Mouse (Mus musculus) heart, embryonic 13.5 days (tissue): Measurements from ENCODE around the gene Ndufv3. TPM values are rescaled to one million over a fixed set of nuclear protein-coding genes. Genes with fewer than 3 reads are reported as not detected.
A peak's percentile ranks its signal among the peaks of the same experiment; 100 is the strongest.

ENCODE experiments used
- ATAC-seq: fragments of 200-750 bp; cut with Nextera tagmentation; 2 replicates; pipeline ENCODE4 v1.8.0; 2017; ENCODE audit warnings: moderate TSS enrichment; ENCODE audit not compliant: insufficient number of reproducible peaks, low FRiP score, low TSS enrichment; ENCODE audit errors: extremely low read depth
- H3K27ac ChIP-seq: fragments of 300-500 bp; sonication (generic); replicated peaks from 2 replicates; pipeline ENCODE4 v1.5.1; 2015; ENCODE audit warnings: moderate library complexity, mild to moderate bottlenecking, inconsistent platforms
- H3K27me3 ChIP-seq: fragments of 300-500 bp; sonication (generic); replicated peaks from 2 replicates; pipeline ENCODE4 v1.6.1; 2015; ENCODE audit warnings: mild to moderate bottlenecking, inconsistent platforms
- H3K36me3 ChIP-seq: fragments of 300-500 bp; sonication (generic); 2 replicates; pipeline ENCODE4 v1.6.1; 2015; ENCODE audit warnings: mild to moderate bottlenecking, inconsistent platforms
- H3K4me1 ChIP-seq: fragments of 300-500 bp; sonication (generic); 2 replicates; pipeline ENCODE4 v1.6.1; 2015; ENCODE audit warnings: inconsistent platforms
- H3K4me2 ChIP-seq: fragments of 300-500 bp; sonication (generic); 2 replicates; pipeline ENCODE4 v1.6.1; 2015; ENCODE audit warnings: inconsistent platforms, mild to moderate bottlenecking, moderate library complexity
- H3K4me3 ChIP-seq: fragments of 300-500 bp; sonication (generic); 2 replicates; pipeline ENCODE4 v1.5.1; 2015; ENCODE audit warnings: moderate library complexity, mild to moderate bottlenecking, inconsistent platforms
- H3K9ac ChIP-seq: fragments of 300-500 bp; sonication (generic); 2 replicates; pipeline ENCODE4 v1.6.1; 2015; ENCODE audit warnings: inconsistent platforms, mild to moderate bottlenecking, moderate library complexity
- H3K9me3 ChIP-seq: fragments of 300-500 bp; sonication (generic); 2 replicates; pipeline ENCODE4 v1.6.1; 2016; ENCODE audit warnings: inconsistent platforms
- WGBS: fragments of 180-500 bp; shearing (Covaris S2); methylation state at CpG from one replicate; pipeline ENCODE4 v1.1.7; 2015; ENCODE audit warnings: mixed read lengths; 5-methylcytosine and 5-hydroxymethylcytosine counted together
- polyA plus RNA-seq: library from polyadenylated mRNA; unstranded; fragments of >200 nt; fragmentation: Nextera tagmentation; extraction: Ambion mirVana; gene quantifications from 2 replicates; pipeline ENCODE4 v1.2.1, GENCODE M21; 2015

Gene Ndufv3
- 523 and 604 TPM in 2 replicates for polyA plus RNA-seq

DNA sequence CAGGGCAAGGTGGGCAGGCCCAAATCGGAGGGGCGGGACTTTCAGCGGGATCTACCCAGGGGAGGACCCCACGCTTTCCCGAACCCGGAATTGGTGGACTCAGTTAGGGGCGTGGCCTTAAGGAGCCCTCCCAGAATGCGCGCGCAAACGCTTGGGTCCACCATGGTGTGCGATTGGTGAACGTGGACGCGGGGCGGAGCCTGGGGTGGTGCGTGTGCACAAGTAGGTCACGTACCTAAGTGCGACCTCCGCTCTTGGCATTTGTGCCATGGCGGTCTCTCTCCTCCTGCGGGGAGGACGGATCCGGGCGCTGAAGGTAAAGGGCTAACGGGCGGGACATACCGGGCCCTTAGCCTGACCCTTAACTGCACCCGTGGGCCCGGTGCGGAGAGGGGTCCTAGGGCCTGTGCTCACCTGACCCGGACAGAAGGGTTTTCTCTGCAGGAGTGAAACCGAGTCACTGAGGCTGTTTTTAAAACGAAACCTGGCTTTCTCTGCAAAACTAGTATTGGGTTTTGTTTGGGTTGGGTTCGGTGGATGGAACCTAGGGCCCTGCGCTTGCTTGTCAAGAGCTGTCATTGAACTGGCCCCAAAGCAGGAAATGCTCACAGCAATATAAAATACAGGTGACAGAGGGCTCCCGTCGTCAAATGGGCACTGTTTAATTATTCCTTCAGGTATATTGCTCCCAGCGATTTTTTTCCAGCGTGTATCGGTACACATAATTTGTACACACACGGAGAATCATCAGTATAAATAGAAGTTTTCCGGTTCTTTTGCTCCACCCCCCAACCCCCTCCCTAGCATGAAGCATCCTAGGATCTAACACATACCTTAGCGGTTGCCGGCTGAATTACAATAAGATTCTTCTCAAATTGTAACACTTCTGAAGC is at the start of gene Ndufv3, which contains the start of gene Wdr4:
Ndufv3 (plus strand) TSS at position 170 of the 893 bp plus-strand sequence.
Wdr4 (minus strand) TSS at position 35 of the 893 bp plus-strand sequence.
- peaks cover 34% of the 10 kb centered on the region for H3K4me1 ChIP-seq
- peak within 1 kb of the TSS; percentile 89 for H3K4me3 ChIP-seq
- peaks cover 36% of the 10 kb centered on the region for H3K36me3 ChIP-seq
- ATAC-seq = peak; percentile 98
- H3K9me3 ChIP-seq = no peaks in the 10 kb centered on the region
- H3K4me2 ChIP-seq = peak within 1 kb of the TSS; percentile 76
- H3K9ac ChIP-seq = peak within 1 kb of the TSS; percentile 94
- H3K27me3 ChIP-seq = no peaks in the 10 kb centered on the region
- H3K27ac ChIP-seq = peak within 1 kb of the TSS; percentile 88
- WGBS = under 1% methylated on average over 45 of the region's 45 CpGs

DNA sequence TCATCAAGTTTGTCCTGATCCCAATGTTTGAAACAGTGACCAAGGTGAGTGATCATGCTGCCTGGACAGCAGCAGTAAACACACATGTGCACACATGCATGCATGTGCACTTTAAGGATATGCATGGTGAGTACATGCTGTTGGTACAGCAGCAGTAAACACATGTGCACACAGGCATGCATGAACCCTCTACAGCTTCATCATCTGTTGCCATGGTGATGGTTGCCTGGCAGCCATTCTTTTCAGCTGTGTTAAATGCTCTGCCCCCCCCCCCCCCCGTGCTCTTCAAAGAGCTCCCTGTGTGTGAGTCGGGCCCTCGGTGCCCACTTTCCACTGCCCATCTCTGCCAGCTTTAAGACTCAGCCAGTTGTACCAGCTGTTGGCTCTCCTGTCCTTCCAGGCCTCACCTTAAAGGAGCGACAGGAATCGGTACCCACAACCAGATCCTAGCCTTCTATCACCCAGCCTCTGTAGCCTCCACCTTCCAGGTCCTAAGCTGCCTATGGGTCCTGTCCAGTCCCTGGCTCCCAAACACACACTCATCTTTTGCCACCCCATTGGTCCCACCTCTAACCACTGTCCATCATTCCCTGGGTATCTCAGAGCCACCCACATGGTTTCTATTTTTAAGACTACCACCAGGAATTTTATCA is 49.0 kb upstream of the Ndufv3 start:
- no peak overlapping the region for H3K4me3 ChIP-seq
- no peaks in the 10 kb centered on the region for H3K27me3 ChIP-seq
- H3K36me3 ChIP-seq = peaks cover 20% of the 10 kb centered on the region
- H3K4me1 ChIP-seq = no peaks in the 10 kb centered on the region
- no peak overlapping the region for H3K27ac ChIP-seq
- H3K9ac ChIP-seq = no peak overlapping the region
- no peaks in the 10 kb centered on the region for H3K9me3 ChIP-seq
- H3K4me2 ChIP-seq = no peak overlapping the region
- ATAC-seq = no peak
- 92% methylated on average over 5 of the region's 5 CpGs for WGBS

DNA sequence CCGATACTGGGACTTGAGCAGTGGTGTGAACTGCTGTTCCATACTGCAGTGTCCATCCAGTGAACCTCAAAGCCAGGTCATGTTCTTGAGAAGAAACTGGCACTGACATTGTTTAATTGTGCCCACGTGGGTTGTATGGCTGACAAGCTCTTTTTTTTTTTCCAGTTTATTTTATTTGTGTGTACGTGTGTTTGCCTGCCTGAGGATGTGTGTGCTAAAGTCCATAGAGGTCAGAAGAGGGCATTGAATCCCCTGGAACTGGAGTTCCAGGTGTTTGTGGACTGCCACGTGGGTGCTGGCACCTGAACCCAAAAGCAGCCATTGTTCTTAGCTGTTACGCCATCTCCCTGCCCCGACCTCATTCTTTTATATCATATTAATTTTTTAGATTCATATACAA is 45.5 kb upstream of the Ndufv3 start:
- H3K36me3 ChIP-seq = 0 out of 2 replicates have a peak, but pooled peaks cover 6% of the 10 kb centered on the region
- no peak overlapping the region for H3K4me2 ChIP-seq
- H3K9me3 ChIP-seq = no peaks in the 10 kb centered on the region
- H3K4me3 ChIP-seq = no peak overlapping the region
- H3K4me1 ChIP-seq = no peaks in the 10 kb centered on the region
- H3K27me3 ChIP-seq = no peaks in the 10 kb centered on the region
- no peak for ATAC-seq
- no peak overlapping the region for H3K9ac ChIP-seq
- no peak overlapping the region for H3K27ac ChIP-seq
- 66% methylated on average over 6 of the region's 6 CpGs for WGBS

DNA sequence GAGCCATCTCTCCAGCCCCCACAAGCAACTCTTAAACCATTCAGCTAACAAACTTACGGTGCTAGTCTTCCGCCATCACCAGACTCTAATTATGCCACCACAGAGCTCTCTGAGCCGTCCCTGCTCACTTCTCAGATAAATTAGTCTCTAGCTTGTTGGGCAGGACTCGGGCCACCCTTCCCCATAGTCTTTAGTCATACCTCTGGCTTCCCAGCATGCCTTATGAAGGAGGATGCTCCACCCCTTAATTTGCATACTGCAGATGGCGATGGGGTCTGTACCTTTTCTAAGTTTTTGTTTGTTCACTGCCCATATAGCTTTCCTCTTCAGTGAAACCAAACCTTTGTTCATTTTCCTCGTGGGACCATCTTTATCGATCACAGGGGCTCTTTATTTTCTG is 41.3 kb upstream of the Ndufv3 start:
- WGBS = 77% methylated on average over 7 of the region's 7 CpGs
- no peak overlapping the region for H3K9ac ChIP-seq
- no peak for ATAC-seq

DNA sequence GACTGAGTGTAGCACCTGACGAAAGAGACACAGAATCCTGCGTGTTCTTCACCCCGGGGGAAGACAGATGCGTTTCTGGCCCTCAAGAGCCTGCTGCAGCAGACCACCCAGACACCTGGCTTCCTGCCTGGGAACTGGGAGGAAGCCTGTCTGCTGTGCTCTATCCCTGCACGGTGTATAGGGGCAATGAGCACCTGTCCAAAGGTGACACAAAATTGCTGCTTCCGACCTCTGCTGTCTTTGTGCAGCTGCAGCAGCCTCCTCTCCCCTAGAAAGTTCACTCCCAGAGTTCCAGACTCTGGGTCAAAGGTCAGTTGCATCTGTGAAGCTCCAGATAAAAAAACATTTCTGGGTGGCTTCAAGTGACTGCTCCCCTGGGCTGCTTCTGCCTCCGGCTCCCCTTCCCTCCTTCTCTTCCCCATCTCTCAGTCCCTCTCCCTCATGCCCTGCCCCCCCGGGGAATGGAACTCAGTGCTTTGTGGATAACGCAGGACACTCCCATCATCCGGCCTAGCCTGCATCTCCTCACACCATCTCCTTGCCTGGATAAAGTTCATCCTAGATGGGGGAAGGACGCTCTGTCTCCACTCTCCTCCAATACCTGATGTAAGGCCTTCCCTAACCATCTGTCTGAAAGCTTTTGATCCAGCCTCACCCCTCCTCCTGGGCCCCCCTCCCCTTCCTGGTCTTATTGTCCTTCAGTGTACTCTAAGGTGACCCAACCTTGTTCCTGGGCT is 40.6 kb upstream of the Ndufv3 start:
- Histone ChIP-seq H3K27me3 (no peaks in the 10 kb centered on the region), H3K9ac (no peak overlapping the region), H3K36me3 (0 out of 2 replicates have a peak, but pooled peaks cover 6% of the 10 kb centered on the region), H3K4me2 (no peak overlapping the region), H3K27ac (no peak overlapping the region), H3K9me3 (no peaks in the 10 kb centered on the region), H3K4me1 (no peaks in the 10 kb centered on the region), H3K4me3 (no peak overlapping the region)
- 54% methylated on average over 11 of the region's 11 CpGs for WGBS
- no peak for ATAC-seq

More for the DNA sequence above, 41.3 kb upstream of the Ndufv3 start:
- Histone ChIP-seq H3K36me3 (0 out of 2 replicates have a peak, but pooled peaks cover 6% of the 10 kb centered on the region), H3K4me1 (no peaks in the 10 kb centered on the region), H3K27me3 (no peaks in the 10 kb centered on the region), H3K4me2 (no peak overlapping the region), H3K9me3 (no peaks in the 10 kb centered on the region), H3K4me3 (no peak overlapping the region), H3K27ac (no peak overlapping the region)

DNA sequence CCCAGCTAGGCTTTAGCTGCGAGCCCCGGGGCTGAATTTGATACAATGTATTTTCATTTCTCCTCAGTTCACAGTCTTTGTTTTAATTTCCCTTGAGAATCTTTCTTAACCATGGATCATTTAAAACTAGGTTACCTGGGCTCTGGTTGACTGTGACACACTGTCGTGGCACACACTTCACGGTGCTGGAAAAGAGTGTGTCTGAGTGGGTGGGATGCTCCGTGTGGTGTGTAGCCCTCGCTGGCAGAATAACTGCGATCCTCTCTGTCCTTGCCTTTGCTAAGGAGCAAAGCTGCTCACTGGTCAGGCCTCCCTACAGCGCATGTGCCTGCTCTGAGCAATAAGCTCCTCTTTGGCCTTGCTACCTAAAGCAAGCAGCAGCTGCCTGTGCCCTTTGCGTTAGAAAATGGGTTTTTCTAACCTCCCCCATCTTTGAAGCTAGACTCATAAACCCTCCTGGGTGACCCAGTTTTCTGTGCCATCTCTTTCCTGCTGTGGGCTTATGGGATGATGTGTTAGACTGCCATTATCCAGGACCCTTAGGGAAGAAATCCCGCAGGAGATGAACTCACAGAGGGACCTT is 33.2 kb upstream of the Ndufv3 start:
- Histone ChIP-seq H3K9ac (no peak overlapping the region), H3K4me3 (no peak overlapping the region)
- ATAC-seq = no peak

DNA sequence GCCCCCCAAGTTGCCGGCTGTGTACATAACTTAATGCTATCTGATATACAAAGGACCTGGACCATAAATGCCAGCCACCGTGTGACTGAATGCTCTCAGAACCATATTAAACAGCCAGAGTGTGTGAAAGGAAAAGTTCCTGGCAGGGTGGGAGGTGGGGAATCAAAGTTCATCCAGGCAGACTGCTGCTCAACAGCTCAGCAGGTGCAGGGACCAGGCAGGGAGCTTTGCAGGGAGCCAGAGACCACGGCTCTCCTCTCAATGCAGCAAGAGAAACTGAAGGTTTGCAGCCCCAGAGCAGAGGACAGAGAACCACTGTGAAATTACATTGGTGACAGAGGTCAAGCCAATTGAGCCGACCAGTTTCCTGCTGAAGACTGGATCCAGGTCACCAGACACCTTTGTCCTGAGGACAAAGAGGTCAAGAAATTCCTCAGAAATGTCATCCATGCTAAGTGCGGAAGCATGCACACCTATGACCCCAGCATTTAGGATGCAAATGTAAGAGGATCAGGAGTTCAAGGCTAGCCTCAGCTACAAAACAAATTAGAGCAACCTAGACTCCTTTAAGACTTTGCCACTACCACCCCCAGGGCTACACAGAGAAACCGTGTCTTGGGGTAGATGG is 32.4 kb upstream of the Ndufv3 start:
- no peaks in the 10 kb centered on the region for H3K36me3 ChIP-seq
- no peaks in the 10 kb centered on the region for H3K4me1 ChIP-seq
- H3K9me3 ChIP-seq = no peaks in the 10 kb centered on the region
- WGBS = 44% methylated on average over 6 of the region's 6 CpGs
- H3K4me3 ChIP-seq = no peak overlapping the region
- no peak overlapping the region for H3K27ac ChIP-seq
- no peak overlapping the region for H3K9ac ChIP-seq
- no peak overlapping the region for H3K4me2 ChIP-seq
- ATAC-seq = no peak
- H3K27me3 ChIP-seq = peaks cover 7% of the 10 kb centered on the region

More for the DNA sequence above, 33.2 kb upstream of the Ndufv3 start:
- H3K4me1 ChIP-seq = no peaks in the 10 kb centered on the region
- H3K36me3 ChIP-seq = no peaks in the 10 kb centered on the region
- no peaks in the 10 kb centered on the region for H3K9me3 ChIP-seq
- H3K27me3 ChIP-seq = peaks cover 7% of the 10 kb centered on the region
- 80% methylated on average over 10 of the region's 10 CpGs for WGBS
- H3K4me2 ChIP-seq = no peak overlapping the region
- no peak overlapping the region for H3K27ac ChIP-seq

DNA sequence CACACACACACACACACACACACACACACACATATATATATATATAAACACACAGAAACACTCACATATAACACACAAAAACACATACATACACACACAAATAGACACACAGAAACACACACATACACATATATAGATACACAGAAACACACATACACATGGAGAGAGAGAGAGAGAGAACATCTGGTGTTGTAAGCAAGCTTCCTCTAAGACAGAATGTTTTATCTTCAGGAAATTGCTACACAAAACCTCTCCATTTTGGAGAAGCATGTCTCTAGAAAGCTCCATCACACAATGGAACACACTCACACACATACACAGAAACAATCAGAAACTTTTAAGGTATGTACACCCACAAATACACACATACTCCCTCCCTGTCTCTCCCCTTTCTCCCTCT is 28.6 kb upstream of the Ndufv3 start:
- Histone ChIP-seq H3K9me3 (no peaks in the 10 kb centered on the region), H3K4me2 (no peak overlapping the region), H3K9ac (no peak overlapping the region), H3K4me1 (no peaks in the 10 kb centered on the region), H3K27me3 (peaks cover 7% of the 10 kb centered on the region), H3K4me3 (no peak overlapping the region), H3K27ac (no peak overlapping the region), H3K36me3 (peaks cover 15% of the 10 kb centered on the region)
- ATAC-seq = no peak

DNA sequence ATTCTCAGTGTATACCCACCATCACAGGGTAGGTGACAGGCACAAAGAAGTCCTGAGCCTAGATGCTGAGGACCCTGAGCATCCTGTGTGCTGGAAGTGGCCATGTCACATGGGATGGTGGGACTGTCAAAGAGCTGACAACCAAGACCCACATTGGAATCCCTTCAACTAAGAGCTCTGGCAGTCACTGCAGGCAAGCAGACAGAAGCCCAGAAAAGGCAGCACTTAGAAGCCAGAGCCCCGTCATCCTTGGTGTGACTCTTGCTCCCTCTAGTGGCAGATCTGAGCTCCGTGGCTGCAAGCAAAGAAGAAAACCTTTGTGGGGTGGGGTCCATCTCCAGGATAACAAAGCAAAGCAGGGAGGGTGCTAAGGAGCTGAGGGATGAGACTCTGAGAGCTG is 27.5 kb upstream of the Ndufv3 start:
- Histone ChIP-seq H3K4me3 (no peak overlapping the region), H3K4me1 (no peaks in the 10 kb centered on the region), H3K27me3 (peaks cover 7% of the 10 kb centered on the region; the same call in 1 of the 2 replicates), H3K36me3 (peaks cover 26% of the 10 kb centered on the region), H3K9ac (no peak overlapping the region), H3K4me2 (no peak overlapping the region), H3K27ac (no peak overlapping the region), H3K9me3 (no peaks in the 10 kb centered on the region)
- 0% methylated on average over 2 of the region's 2 CpGs for WGBS
- no peak for ATAC-seq

DNA sequence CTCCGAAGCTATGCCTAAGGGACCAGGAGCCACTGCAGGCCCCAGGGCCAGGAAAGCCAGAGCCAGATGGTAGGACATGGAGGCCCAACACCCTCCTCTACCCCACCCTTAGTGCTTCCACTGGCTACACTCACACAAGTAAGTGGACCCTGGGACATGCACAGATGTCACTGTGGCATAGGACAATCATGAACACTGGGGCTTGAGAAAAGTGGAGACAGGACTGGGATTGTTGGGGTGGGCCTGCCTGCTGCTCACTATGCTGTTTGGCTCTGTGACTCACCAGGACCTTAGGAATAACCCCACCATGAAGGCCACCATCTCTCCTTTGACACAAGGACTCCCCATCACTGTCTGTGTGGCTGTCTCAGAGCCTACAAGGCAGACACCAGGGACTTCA is 24.9 kb upstream of the Ndufv3 start:
- WGBS = 76% methylated on average over 1 of the region's 1 CpGs
- H3K9ac ChIP-seq = no peak overlapping the region
- H3K4me2 ChIP-seq = no peak overlapping the region
- no peak overlapping the region for H3K4me3 ChIP-seq
- no peak overlapping the region for H3K27ac ChIP-seq
- H3K4me1 ChIP-seq = no peaks in the 10 kb centered on the region
- H3K27me3 ChIP-seq = no peaks in the 10 kb centered on the region
- peaks cover 52% of the 10 kb centered on the region for H3K36me3 ChIP-seq
- ATAC-seq = no peak
- no peaks in the 10 kb centered on the region for H3K9me3 ChIP-seq
